Mouse (Mus musculus): ENCODE data around the gene Slc12a3.
A peak's percentile ranks its signal among the peaks of the same experiment; 100 is the strongest.

Slc12a3 gene

GRCm38 (mm10) chr8:94328932-94329728 lies at the start of gene Slc12a3:
Slc12a3 (plus strand) TSS chr8:94329201.
- peak; percentile 32 for DNase-seq

GRCm38 (mm10) chr8:94280001-94280613 lies 48.9 kb upstream of the Slc12a3 start:
- no peak for DNase-seq

GRCm38 (mm10) chr8:94282453-94282985 lies 46.5 kb upstream of the Slc12a3 start:
- no peak for DNase-seq

- DNase-seq, result no peak
These were observed 44.8 kb upstream of the Slc12a3 start for GRCm38 (mm10) chr8:94284204-94284603.

- no peak for DNase-seq
These were observed 38.4 kb upstream of the Slc12a3 start for GRCm38 (mm10) chr8:94290606-94291005.

- peak; percentile 71 for DNase-seq
These were observed 36.9 kb upstream of the Slc12a3 start for GRCm38 (mm10) chr8:94292072-94292471.

- no peak for DNase-seq
These were observed 36.4 kb upstream of the Slc12a3 start for GRCm38 (mm10) chr8:94292626-94293025.

- DNase-seq, result no peak
These were observed 33.3 kb upstream of the Slc12a3 start for GRCm38 (mm10) chr8:94295687-94296086.

- no peak for DNase-seq
These were observed 32.5 kb upstream of the Slc12a3 start for GRCm38 (mm10) chr8:94296312-94296991.

GRCm38 (mm10) chr8:94297101-94297500 lies 31.9 kb upstream of the Slc12a3 start:
- no peak for DNase-seq

GRCm38 (mm10) chr8:94300809-94301208 lies 28.2 kb upstream of the Slc12a3 start:
- DNase-seq, result no peak

- DNase-seq, result no peak
These were observed 24.6 kb upstream of the Slc12a3 start for GRCm38 (mm10) chr8:94304412-94304811.

GRCm38 (mm10) chr8:94306989-94307513 lies 21.9 kb upstream of the Slc12a3 start:
- no peak for DNase-seq

GRCm38 (mm10) chr8:94307652-94308051 lies 21.3 kb upstream of the Slc12a3 start:
- DNase-seq, result no peak

GRCm38 (mm10) chr8:94314069-94314468 lies 14.9 kb upstream of the Slc12a3 start:
- no peak for DNase-seq

- no peak for DNase-seq
These were observed 11.8 kb upstream of the Slc12a3 start for GRCm38 (mm10) chr8:94317249-94317648.

- no peak for DNase-seq
These were observed 11.3 kb upstream of the Slc12a3 start for GRCm38 (mm10) chr8:94317691-94318090.

- DNase-seq, result no peak
These were observed 9.0 kb upstream of the Slc12a3 start for GRCm38 (mm10) chr8:94320036-94320435.

- no peak for DNase-seq
These were observed 6.9 kb upstream of the Slc12a3 start for GRCm38 (mm10) chr8:94322083-94322482.

- DNase-seq, result no peak
These were observed 6.0 kb upstream of the Slc12a3 start for GRCm38 (mm10) chr8:94323041-94323440.

GRCm38 (mm10) chr8:94324071-94324470 lies 4.9 kb upstream of the Slc12a3 start:
- no peak for DNase-seq

- no peak for DNase-seq
These were observed 3.0 kb upstream of the Slc12a3 start for GRCm38 (mm10) chr8:94326016-94326415.

- peak; percentile 64 for DNase-seq
These were observed 1.7 kb downstream of the Slc12a3 start for GRCm38 (mm10) chr8:94330733-94331132.

Measured in kidney, postnatal 10 days (tissue).